Mouse (Mus musculus) neural tube, embryonic 15.5 days (tissue): ENCODE measurements around the gene Slfn5. TPM values are rescaled to one million over a fixed set of nuclear protein-coding genes. Genes with fewer than 3 reads are reported as not detected.
"Not testable (repeated sequence)": the region's sequence is repeated elsewhere in the genome, so short reads cannot be mapped to it uniquely, and the experiment has no call there.

Source experiments
- ATAC-seq: fragments of 200-750 bp; cut with Nextera tagmentation; 2 replicates; pipeline ENCODE4 v1.8.0; 2017; ENCODE audit warnings: mild to moderate bottlenecking, moderate TSS enrichment, moderate library complexity; ENCODE audit not compliant: low FRiP score
- H3K27ac ChIP-seq: fragments of 300-500 bp; sonication (generic); replicated peaks from 2 replicates; pipeline ENCODE4 v1.5.1; 2015; ENCODE audit warnings: mild to moderate bottlenecking, inconsistent platforms
- H3K27me3 ChIP-seq: fragments of 300-500 bp; sonication (generic); replicated peaks from 2 replicates; pipeline ENCODE4 v1.6.1; 2015; ENCODE audit warnings: inconsistent platforms
- H3K36me3 ChIP-seq: fragments of 300-500 bp; sonication (generic); 2 replicates; pipeline ENCODE4 v1.6.1; 2015; ENCODE audit warnings: inconsistent platforms
- H3K4me1 ChIP-seq: fragments of 300-500 bp; sonication (generic); 2 replicates; pipeline ENCODE4 v1.6.1; 2015; ENCODE audit warnings: inconsistent platforms
- H3K4me2 ChIP-seq: fragments of 300-500 bp; sonication (generic); 2 replicates; pipeline ENCODE4 v1.6.1; 2015; ENCODE audit warnings: inconsistent platforms, mild to moderate bottlenecking, moderate library complexity
- H3K4me3 ChIP-seq: fragments of 300-500 bp; sonication (generic); replicated peaks from 2 replicates; pipeline ENCODE4 v1.5.1; 2015; ENCODE audit warnings: mild to moderate bottlenecking, inconsistent platforms
- H3K9ac ChIP-seq: fragments of 300-500 bp; sonication (generic); replicated peaks from 2 replicates; pipeline ENCODE4 v1.6.1; 2015; ENCODE audit warnings: mild to moderate bottlenecking, inconsistent platforms
- H3K9me3 ChIP-seq: fragments of 300-500 bp; sonication (generic); replicated peaks from 2 replicates; pipeline ENCODE4 v1.6.1; 2016; ENCODE audit warnings: inconsistent platforms
- whole genome bisulfite sequencing: fragments of 180-500 bp; shearing (Covaris S2); methylation state at CpG from one replicate; pipeline ENCODE4 v1.1.7; 2015; ENCODE audit warnings: mixed read lengths; 5-methylcytosine and 5-hydroxymethylcytosine counted together
- polyA plus RNA-seq: library from polyadenylated mRNA; unstranded; fragments of >200 nt; fragmentation: Nextera tagmentation; extraction: Ambion mirVana; gene quantifications from 2 replicates; pipeline ENCODE4 v1.2.1, GENCODE M21; 2015

The Slfn5 gene
- polyA plus RNA-seq, 1 experiment from 2014 or later: 1.9 TPM

DNA sequence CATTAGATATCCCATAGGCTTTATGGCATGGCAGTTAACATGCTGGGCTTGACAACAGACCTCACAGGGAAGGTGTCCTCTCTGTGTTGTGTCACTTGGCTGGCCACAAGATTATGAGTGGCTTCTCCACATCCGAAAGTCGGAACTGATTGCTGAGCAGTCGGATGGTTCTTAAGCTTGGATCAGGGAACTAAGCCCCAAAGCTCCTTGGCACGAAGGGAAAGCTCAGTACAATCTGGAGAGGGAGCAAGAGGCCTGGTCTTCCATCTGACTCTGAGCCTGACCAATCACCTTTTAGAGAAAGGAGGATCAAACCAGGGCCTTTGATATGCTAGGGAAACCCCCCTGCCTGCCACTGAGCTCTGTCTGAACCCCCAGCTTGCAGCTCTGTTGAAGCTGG is 29.5 kb upstream of the Slfn5 start:
- WGBS: 64% methylated on average over 4 of the region's 4 CpGs
- H3K4me2 ChIP-seq: no peak overlapping the region
- H3K27ac ChIP-seq: no peak overlapping the region
- H3K4me3 ChIP-seq: no peak overlapping the region
- no peaks in the 10 kb centered on the region for H3K36me3 ChIP-seq
- H3K9me3 ChIP-seq: no peaks in the 10 kb centered on the region
- no peaks in the 10 kb centered on the region for H3K4me1 ChIP-seq
- H3K9ac ChIP-seq: no peak overlapping the region
- peaks cover 15% of the 10 kb centered on the region for H3K27me3 ChIP-seq
- ATAC-seq: no peak

DNA sequence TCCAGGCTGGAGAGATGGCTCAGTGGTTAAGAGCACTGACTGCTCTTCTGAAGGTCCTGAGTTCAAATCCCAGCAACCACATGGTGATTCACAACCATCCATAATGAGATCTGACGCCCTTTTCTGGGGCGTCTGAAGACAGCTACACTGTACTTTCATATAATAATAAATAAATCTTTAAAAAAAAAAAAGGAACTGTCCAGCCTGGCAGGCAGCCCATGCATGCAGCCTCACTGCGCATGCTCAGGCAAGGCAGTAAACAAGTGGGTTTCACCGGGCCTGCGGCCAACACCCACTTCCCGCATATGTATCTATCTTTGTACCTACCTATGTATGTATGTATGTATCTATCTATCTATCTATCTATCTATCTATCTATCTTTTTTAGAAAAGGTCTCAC is 27.2 kb upstream of the Slfn5 start:
- not testable (repeated sequence) for H3K9me3 ChIP-seq, H3K36me3 ChIP-seq, H3K4me2 ChIP-seq, H3K4me1 ChIP-seq, H3K9ac ChIP-seq, H3K4me3 ChIP-seq, H3K27ac ChIP-seq, ATAC-seq
- WGBS: 84% methylated on average over 6 of the region's 6 CpGs
- peaks cover 31% of the 10 kb centered on the region for H3K27me3 ChIP-seq

GRCm38 (mm10) chr11:82928897-82929632 is 22.1 kb upstream of the Slfn5 start:
- H3K4me2 ChIP-seq: no peak overlapping the region
- 37% methylated on average over 20 of the region's 20 CpGs for WGBS
- no peak overlapping the region for H3K9ac ChIP-seq
- H3K9me3 ChIP-seq: no peaks in the 10 kb centered on the region
- H3K27me3 ChIP-seq: peaks cover 51% of the 10 kb centered on the region
- H3K27ac ChIP-seq: no peak overlapping the region
- no peak overlapping the region for H3K4me3 ChIP-seq
- no peaks in the 10 kb centered on the region for H3K36me3 ChIP-seq
- ATAC-seq: no peak
- H3K4me1 ChIP-seq: peaks cover 23% of the 10 kb centered on the region

DNA sequence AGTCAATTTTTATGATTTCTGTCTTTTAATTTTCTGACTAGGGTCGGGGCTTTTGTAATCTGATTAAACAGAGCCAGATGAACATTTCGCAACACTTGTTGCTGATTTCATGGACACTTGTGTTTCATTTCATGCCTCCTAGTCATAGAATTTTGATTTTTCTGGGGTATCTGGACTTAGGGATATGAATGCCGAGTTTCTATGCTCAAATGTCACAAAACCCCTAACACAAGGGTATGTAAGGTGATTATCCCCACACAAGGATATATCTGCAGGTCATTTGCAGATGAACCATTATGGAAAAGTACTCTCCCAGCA is 21.6 kb upstream of the Slfn5 start:
- peak overlapping the region; percentile 98 for H3K4me2 ChIP-seq
- WGBS: 60% methylated on average over 3 of the region's 3 CpGs

DNA sequence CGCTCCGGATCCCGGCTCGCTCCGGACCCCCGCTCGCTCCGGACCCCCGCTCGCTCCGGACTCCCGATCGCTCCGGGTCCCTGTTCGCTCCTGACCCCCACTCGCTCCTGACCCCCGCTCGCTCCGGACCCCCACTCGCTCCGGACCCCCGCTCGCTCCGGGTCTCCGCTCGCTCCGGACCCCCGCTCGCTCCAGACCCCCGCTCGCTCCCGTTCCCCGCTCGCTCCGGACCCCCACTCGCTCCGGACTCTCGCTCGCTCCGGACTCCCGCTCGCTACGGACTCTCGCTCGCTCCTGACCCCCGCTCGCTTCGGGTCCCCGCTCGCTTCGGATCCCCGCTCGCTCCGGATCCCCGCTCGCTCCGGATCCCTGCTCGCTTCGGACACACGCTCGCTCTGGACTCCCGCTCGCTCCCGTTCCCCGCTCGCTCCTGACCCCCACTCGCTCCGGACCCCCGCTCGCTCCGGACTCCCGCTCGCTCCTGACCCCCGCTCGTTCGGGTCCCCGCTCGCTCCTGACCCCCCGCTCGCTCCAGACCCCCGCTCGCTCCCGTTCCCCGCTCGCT is 20.7 kb upstream of the Slfn5 start:
- Histone ChIP-seq H3K4me2 (peak overlapping the region; percentile 98), H3K4me3 (peak overlapping the region; percentile 50), H3K27me3 (peaks cover 56% of the 10 kb centered on the region), H3K4me1 (peaks cover 23% of the 10 kb centered on the region), H3K9ac (peak overlapping the region; percentile 37)
- H3K27ac ChIP-seq, H3K9me3 ChIP-seq, H3K36me3 ChIP-seq, ATAC-seq: not testable (repeated sequence)
- WGBS: under 1% methylated on average over 70 of the region's 85 CpGs

More for the DNA sequence above, 21.6 kb upstream of the Slfn5 start:
- no peak for ATAC-seq
- no peak overlapping the region for H3K9ac ChIP-seq
- no peaks in the 10 kb centered on the region for H3K36me3 ChIP-seq
- peaks cover 56% of the 10 kb centered on the region for H3K27me3 ChIP-seq
- no peak overlapping the region for H3K4me3 ChIP-seq
- H3K9me3 ChIP-seq: no peaks in the 10 kb centered on the region
- peaks cover 23% of the 10 kb centered on the region for H3K4me1 ChIP-seq
- no peak overlapping the region for H3K27ac ChIP-seq

- WGBS: under 1% methylated on average over 62 of the region's 63 CpGs
- H3K4me3 ChIP-seq: peak overlapping the region; percentile 50
- peaks cover 62% of the 10 kb centered on the region for H3K27me3 ChIP-seq
- H3K4me2 ChIP-seq: peak overlapping the region; percentile 98
- H3K9me3 ChIP-seq, H3K36me3 ChIP-seq, H3K27ac ChIP-seq, ATAC-seq: not testable (repeated sequence)
- peak overlapping the region; percentile 37; the same call in 1 of the 2 replicates for H3K9ac ChIP-seq
- peaks cover 23% of the 10 kb centered on the region for H3K4me1 ChIP-seq
These were observed 20.0 kb upstream of the Slfn5 start for GRCm38 (mm10) chr11:82931161-82931560.

- peak overlapping the region; percentile 98 for H3K4me2 ChIP-seq
- H3K4me3 ChIP-seq: peak overlapping the region; percentile 50
- H3K27ac ChIP-seq, ATAC-seq, H3K36me3 ChIP-seq, H3K9me3 ChIP-seq: not testable (repeated sequence)
- WGBS: under 1% methylated on average over 97 of the region's 119 CpGs
- H3K27me3 ChIP-seq: peaks cover 64% of the 10 kb centered on the region
- peaks cover 23% of the 10 kb centered on the region for H3K4me1 ChIP-seq
- peak overlapping the region; percentile 37 for H3K9ac ChIP-seq
These were observed 19.3 kb upstream of the Slfn5 start for GRCm38 (mm10) chr11:82931671-82932450.

- H3K9me3 ChIP-seq: no peaks in the 10 kb centered on the region
- ATAC-seq: no peak
- H3K4me1 ChIP-seq: peaks cover 23% of the 10 kb centered on the region
- no peaks in the 10 kb centered on the region for H3K36me3 ChIP-seq
- peak overlapping the region; percentile 14; the same call in 1 of the 2 replicates for H3K9ac ChIP-seq
- H3K27ac ChIP-seq: no peak overlapping the region
- peak overlapping the region; percentile 50 for H3K4me3 ChIP-seq
- WGBS: under 1% methylated on average over 29 of the region's 29 CpGs
- peaks cover 62% of the 10 kb centered on the region for H3K27me3 ChIP-seq
- peak overlapping the region; percentile 98 for H3K4me2 ChIP-seq
These were observed 18.0 kb upstream of the Slfn5 start for GRCm38 (mm10) chr11:82933186-82933585.

DNA sequence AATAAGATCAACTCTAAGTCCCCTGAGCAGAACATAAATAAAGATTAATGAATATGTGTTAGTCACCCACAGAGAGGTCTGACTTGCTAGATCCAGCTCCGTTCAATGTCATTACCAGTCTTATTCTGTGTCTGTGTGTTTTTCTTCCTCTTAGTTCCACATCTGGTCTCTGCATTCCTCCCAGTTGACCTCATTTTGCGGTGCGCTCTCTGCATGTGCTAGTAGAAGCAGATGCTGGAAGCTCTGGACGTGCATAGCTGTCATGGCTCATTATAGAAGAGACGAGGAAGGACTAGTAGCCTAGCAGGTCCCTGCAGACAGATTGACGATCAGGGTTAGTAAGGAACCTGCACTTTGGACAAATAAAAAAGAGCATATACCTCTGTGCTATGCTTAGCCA is 7.8 kb upstream of the Slfn5 start:
- Histone ChIP-seq H3K4me1 (no peaks in the 10 kb centered on the region), H3K36me3 (no peaks in the 10 kb centered on the region), H3K4me2 (no peak overlapping the region), H3K4me3 (no peak overlapping the region), H3K27ac (no peak overlapping the region), H3K27me3 (peaks cover 16% of the 10 kb centered on the region), H3K9ac (no peak overlapping the region), H3K9me3 (no peaks in the 10 kb centered on the region)
- WGBS: 55% methylated on average over 6 of the region's 6 CpGs
- no peak for ATAC-seq

DNA sequence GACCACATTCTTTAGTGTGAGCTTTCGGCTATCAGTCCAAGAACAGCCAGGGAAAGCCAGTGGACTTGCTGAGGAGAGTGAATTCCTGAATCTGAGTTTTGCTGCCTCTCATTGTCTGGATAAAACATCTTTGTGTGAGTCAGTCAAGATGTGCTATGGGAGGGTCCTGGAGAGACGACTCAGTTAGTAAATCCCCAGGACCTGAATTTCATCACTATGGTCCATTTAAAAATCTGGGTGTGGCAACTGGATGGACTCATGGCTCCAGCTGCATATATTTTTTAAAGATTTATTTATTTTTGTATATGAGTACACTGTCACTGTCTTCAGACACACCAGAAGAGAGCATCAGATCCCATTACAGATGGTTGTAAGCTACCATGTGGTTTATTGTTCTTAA is 5.5 kb upstream of the Slfn5 start:
- Histone ChIP-seq H3K4me2 (no peak overlapping the region), H3K27me3 (peaks cover 15% of the 10 kb centered on the region), H3K4me1 (no peaks in the 10 kb centered on the region), H3K4me3 (no peak overlapping the region), H3K27ac (no peak overlapping the region), H3K9me3 (no peaks in the 10 kb centered on the region), H3K36me3 (no peaks in the 10 kb centered on the region), H3K9ac (no peak overlapping the region)
- WGBS: 81% methylated on average over 2 of the region's 2 CpGs
- ATAC-seq: no peak

DNA sequence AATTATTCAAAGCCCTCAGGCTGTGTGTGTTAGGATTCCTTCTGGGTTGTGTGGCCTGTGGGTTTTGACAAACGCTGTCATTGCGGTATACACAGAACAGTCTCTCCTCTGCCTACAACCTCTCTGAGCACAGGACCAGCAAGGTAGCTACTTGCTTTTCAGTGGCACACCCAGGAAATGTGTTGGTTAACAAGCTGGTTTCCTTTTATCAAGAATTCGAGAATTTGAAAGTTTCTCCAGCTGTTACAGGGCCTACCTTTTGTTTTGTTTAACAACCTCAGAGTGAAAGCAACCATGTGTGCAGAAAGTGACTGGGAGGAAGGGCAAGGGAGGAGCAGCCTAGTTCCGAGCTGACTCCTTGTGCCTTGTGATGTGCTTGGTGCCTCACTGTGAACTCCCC is 3.7 kb upstream of the Slfn5 start:
- peaks cover 30% of the 10 kb centered on the region for H3K27me3 ChIP-seq
- no peak overlapping the region for H3K9ac ChIP-seq
- ATAC-seq: no peak
- H3K4me3 ChIP-seq: no peak overlapping the region
- H3K9me3 ChIP-seq: no peaks in the 10 kb centered on the region
- H3K36me3 ChIP-seq: no peaks in the 10 kb centered on the region
- WGBS: 48% methylated on average over 4 of the region's 4 CpGs
- H3K27ac ChIP-seq: no peak overlapping the region
- H3K4me1 ChIP-seq: peaks cover 12% of the 10 kb centered on the region
- H3K4me2 ChIP-seq: no peak overlapping the region

GRCm38 (mm10) chr11:82949036-82949435 is 2.1 kb upstream of the Slfn5 start:
- no peak overlapping the region for H3K4me3 ChIP-seq
- 88% methylated on average over 9 of the region's 9 CpGs for WGBS
- no peaks in the 10 kb centered on the region for H3K9me3 ChIP-seq
- H3K36me3 ChIP-seq: no peaks in the 10 kb centered on the region
- no peak overlapping the region for H3K27ac ChIP-seq
- no peak overlapping the region for H3K4me2 ChIP-seq
- H3K9ac ChIP-seq: no peak overlapping the region
- no peak for ATAC-seq
- peaks cover 12% of the 10 kb centered on the region for H3K4me1 ChIP-seq
- peaks cover 38% of the 10 kb centered on the region for H3K27me3 ChIP-seq
